Mouse (Mus musculus) spleen, postnatal 10 days (tissue): Measurements from ENCODE around the gene Tmem176b.
"Not testable (repeated sequence)": the region's sequence is repeated elsewhere in the genome, so short reads cannot be mapped to it uniquely, and the experiment has no call there.

Experiments
- DNase-seq, 2 experiments: peaks; one replicate each; pipeline ENCODE4 v3.0.0; 2021 to 2022; ENCODE audit warnings: low spot score in 2 of 2

Gene Tmem176b

GRCm38 (mm10) chr6:48842111-48842842 is 981 bp upstream of the Tmem176b start:
- DNase-seq = peak in 1 of 2 experiments; percentile 49

DNA sequence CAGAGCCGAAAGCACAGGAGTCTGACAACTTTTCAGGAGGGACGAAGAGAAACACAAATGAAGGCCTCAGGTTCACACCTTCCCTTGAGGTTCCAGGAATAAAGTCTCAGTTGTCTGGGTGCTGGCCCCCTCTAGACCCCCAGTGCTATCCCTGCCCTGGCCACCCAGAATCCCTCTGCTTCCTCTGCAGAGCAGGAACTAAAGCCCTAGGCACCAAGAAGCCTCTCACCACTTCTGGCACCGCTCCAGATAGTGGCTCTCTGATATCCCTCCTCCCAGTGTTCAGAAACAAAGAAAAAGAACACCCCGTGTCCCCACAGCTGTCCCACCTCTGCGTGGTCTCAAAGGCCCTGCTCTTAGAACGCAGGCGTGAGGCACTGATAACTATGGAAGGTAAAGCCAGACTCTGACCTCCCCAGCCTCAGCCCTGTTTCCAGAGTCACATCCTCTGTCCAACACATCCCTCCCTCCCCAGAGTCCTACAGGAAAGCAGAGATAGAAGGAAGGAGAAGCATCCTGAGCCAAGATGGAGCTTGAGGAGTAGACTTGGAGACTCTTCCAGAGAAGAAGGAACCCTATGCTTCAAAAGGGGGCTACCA is 826 bp downstream of the Tmem176b start, which contains the start of gene Tmem176a:
TSS of gene Tmem176a (plus strand) at position 549 of the 599 bp plus-strand sequence.
- peak in 1 of 2 experiments; percentile 21 for DNase-seq

DNA sequence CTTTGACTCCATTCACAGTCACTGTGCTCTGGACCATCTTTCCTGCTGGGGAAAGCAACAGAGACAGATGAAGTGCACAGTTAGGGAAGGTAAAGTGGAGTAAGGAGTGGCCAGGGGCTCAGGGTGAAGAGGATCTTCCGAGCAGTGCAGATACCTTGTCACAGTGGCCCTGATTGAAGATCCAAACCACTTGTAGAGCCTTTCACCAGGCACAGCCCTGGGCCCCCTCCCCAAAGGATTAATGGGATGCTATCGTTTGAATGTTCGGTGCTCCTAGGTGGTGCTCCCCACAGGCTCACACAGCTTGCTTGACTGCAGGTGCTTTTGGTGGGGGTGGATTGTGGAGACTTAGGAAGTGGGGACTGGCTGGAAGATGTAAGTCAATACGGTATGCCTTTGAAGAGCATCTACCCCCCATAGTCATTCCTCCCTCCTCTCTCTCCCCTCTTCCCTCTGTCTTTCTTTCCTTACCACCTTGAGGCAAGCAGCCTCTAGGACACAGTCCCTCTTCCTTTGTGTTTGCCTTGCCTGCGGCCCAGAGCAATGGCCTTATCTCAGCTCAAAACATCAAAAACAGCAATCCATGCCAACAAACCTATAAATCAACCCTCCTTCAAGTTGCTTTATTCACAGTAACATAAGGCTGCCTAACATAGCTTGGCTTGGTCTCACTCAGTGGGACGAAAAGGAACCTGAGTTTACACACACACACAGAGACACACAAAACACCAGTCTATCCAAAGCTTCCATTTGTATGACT is 2.8 kb downstream of the Tmem176b start:
- no peak for DNase-seq

GRCm38 (mm10) chr6:48837516-48837915 is 3.8 kb downstream of the Tmem176b start:
- no peak for DNase-seq

GRCm38 (mm10) chr6:48836146-48836545 is 5.2 kb downstream of the Tmem176b start:
- DNase-seq = no peak

DNA sequence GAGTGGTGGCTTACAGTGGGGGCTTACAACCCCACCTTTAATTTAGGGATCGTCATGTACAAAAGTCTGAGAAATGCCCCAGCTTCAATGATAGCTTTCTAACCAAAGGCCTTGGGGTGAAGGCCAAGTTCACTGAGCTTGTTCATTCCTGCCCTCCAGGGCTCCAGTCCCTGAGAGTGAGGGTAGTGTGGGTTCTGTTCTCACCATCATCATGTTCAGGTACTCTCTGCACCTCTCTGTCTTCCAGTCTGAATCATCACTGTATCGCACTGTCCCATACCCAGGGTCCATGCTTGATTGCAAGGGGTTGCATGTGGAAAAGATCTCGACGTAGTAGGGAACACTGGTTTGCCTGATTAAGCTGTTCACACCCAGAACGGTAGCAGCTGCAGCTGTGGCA is 6.1 kb downstream of the Tmem176b start:
- DNase-seq = no peak

DNA sequence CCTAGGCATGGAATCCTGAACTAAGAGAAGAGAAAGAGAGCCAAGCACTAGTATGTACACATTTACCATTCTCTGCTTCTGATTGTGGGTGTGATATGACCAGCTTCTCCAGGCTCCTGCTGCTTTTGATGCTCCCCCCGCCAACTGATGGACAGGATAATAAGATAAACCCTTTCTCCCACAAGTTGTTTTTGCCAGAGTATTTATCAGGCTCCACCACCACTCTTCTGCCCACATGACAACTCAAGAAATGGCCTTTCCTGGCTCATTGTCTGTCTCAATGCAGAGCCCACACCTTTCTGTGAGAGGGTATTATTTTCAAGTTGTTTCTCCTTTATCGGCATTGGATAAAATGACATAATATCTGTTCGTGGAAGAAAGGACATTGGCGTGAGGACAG is 7.8 kb downstream of the Tmem176b start:
- no peak for DNase-seq

DNA sequence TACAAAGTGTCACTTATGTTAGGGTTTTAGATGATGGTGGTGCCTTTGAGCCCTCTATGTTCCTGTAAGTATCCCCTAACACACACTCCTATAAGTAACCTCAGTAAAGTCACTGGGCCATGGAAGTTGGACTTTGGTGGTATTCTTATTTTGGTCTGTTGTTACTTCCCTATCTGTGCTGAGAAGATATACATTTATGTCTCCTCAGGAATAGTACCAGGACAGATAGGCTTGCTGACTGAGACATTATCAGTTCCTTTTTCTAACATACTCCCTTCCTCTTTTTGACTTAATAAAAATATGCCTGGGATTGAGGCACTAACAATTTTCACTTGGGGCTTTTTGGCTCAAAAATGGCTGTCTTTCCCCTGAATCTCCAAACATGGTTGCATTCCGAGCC is 8.9 kb downstream of the Tmem176b start:
- DNase-seq = no peak

- DNase-seq = no peak
Observed at GRCm38 (mm10) chr6:48831141-48831540, 10.2 kb downstream of the Tmem176b start.

DNA sequence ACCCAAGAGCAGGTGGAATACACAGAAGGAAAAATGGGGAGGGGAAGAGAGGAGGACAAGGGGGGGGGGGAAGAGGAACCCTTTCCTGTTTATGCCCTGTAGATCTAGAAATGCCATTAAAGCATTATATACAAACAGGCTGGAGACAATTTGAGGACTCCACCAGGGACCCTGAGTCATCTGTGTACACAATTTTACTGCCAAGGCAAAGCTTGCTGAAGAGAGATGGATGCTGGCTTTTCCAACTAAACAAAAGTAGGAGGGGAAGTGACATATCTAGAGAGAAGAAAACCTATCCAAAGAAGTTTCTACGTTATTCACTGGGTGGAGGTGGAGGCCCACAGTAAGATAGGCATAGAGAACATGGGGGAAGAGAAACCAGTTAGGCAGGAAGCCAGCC is 11.1 kb downstream of the Tmem176b start:
- no peak for DNase-seq

DNA sequence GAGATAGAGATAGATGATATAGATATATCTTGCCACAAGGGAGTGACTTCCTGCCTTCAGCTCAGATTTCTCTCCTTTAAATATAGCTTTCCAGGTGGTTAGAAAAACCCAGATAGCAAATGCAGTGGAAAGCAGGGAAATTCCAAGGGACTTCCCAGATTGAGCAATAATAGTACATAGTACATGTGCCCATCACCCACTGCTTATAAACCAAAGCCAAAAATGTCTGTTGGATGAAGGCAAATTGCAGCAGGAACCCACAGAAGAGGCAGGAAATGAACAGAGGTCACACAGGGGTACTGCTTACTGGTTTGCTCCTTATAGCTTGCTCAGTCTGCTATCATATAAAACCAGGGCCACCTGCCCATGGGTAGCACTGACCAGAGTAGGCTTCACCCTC is 11.6 kb downstream of the Tmem176b start:
- no peak for DNase-seq

GRCm38 (mm10) chr6:48828976-48829375 is 12.3 kb downstream of the Tmem176b start:
- DNase-seq = no peak

- no peak for DNase-seq
Observed at GRCm38 (mm10) chr6:48825016-48825415, 16.3 kb downstream of the Tmem176b start.

GRCm38 (mm10) chr6:48821991-48822785 is 19.1 kb downstream of the Tmem176b start:
- DNase-seq = not testable (repeated sequence)

- peak; percentile 26 to 78 for DNase-seq
Observed at GRCm38 (mm10) chr6:48817815-48818214, 23.5 kb downstream of the Tmem176b start.

DNA sequence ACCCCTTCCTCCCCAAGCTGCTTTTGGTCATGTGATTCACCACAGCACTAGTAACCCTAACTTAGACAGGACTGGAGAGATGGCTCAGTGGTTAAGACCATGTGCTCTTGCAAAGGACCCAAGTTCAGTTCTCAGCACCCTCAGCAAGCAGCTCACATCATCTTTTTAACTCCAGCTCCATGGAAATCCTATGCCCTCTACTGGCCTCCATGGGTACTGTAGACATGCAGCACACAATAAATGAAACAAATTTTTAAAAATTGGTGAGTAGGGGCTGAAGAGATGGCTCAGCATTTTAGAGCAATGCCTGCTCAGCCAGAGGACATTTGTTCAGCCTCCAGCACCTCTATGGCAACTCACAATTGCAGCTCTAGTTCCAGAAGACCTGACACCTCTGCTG is 26.3 kb downstream of the Tmem176b start:
- no peak for DNase-seq

DNA sequence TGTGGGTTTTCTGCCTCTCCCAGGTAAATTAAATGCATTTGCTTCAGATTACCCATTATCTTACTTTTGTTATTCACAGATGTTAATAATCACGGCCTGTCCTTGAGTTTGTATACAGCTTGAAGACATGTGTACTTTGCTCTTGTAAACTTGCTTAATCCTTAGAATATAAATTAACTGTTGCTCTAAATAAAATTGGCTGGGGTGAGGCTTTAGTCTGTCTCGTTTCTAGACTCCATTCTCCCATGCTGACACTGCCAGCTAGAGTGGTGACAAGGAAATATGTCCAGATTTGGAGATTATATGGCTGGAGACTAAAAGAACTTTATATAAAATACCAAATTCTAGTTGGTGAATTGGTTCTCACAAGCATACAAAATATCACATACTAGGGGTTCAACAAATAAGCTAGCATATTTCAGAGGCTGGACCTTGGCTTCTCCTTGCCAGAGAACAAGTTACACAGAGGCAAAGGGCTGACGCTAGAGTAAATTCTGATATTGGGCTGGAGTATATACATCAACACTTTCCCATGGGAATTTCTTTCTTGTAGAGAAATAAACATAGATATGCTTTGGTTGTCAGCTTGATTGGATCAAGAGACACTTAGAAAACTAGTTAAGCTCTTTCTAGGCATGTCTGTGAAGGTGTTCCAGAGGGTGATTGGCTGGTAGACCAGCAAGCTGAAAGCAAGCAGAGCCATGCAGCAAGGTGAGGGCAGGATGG is 31.6 kb downstream of the Tmem176b start:
- no peak for DNase-seq

DNA sequence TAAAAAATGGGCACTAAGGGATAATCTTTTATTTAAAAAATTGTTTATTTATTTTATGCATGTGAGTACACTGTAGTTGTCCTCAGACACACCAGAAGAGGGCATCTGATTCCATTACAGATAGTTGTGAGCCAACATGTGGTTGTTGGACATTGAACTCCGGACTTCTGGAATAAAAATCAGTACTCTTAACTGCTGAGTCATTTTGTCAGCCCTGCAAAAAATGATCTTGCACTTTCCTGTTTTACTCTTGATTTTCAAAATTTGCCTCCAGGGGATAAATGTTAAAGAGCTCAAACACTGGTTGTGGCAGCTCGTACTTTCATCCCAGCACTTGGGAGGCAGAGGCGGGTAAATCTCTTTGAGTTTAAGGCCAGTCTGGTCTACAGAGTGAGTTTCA is 34.5 kb downstream of the Tmem176b start:
- no peak for DNase-seq

DNA sequence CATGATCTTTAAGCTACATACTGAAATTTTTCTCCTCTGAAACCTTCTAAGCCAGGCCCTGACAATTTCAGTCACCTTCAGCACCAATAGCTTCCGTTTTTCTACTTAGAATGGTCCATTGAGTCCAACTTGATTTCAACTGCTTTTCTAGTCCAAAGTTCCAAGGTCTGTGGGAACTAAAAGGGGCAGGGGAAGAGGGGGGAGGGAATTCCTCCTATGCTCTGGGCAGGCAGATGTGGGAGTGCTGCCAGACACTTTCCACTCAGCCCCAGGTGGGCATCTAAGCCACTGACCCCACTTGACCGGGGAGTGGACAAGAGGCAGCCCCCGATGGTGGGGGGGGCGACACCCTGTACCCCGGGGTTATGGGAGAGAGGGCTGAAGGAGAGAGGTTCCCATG is 37.0 kb downstream of the Tmem176b start:
- no peak for DNase-seq

DNA sequence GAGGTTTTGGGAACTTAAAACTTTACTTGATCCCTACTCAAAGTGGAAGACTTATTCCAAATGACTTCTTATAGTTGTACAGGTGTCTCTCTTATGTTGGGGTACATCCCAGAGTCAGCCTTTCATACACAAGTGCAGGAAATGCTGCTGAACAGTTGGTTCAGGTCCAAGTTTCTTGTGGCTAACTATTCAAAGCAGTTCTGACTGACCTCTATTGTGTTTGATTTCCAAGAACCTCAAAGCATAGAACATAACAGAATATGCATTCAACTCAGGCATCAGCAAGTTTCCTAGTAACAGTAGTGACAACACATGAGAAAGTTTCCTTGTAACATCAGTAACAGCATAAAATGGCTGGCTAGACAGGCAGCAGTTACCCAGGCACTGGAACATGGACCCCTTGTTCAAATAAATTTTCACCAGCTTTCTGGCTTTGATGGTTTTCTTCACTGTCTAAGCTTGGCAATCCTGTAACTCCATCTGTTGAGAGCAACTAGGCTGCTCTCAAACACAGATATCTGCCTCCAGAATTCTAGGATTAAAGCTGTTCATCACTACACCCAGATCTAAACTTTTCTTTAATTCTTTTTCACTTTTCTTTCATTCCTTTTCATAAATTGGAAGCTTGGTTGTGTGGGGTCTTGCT is 37.8 kb downstream of the Tmem176b start:
- no peak for DNase-seq

GRCm38 (mm10) chr6:48801897-48802296 is 39.4 kb downstream of the Tmem176b start:
- no peak for DNase-seq
